In the genomic region with DNA sequence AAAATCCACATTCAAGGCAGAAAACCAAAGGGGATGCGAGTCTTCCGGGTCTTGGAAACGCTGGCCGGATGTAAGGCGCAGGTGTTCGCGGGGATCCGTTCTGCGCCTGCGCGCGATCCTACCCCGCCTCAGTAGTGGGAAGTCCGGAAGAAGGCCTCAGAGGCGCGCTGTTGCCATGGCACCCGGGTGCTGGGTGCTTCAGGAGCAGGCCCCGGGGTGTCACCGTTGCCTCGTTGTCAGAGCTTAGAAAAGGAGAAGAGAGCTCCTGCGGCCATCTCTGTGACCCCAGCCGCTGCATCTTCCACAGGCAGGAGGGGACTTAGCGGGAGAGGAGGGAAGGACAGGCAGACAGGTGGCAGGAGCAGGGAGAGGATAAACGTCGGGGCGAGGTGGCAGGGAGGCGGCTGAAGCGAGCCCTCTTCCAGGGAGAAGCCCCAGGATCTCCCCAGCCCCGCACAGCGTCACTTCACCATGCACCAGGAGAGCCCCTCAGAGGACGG, we compare ENCODE assay signal across 8 mouse cellular contexts. TPM values are rescaled to one million over a fixed set of nuclear protein-coding genes. Genes with fewer than 3 reads are reported as not detected.
DNase-seq lines count a peak whose midpoint lies in the region; ATAC-seq lines count a peak whose summit lies in the region.

Gene Ccdc181 (plus strand): TSS at position 131 of the 500 bp plus-strand sequence.

- ATAC-seq in heart, embryonic 16.5 days (replicated peaks; ENCODE audit: extremely low read depth, insufficient read depth, low FRiP score), result peak; percentile 99
- peak; percentile 100 for ATAC-seq in liver, embryonic 15.5 days (ENCODE audit: insufficient read depth)
- peak; percentile 100 for ATAC-seq in neural tube, embryonic 12.5 days (ENCODE audit: low FRiP score, low read depth)

- peak; percentile 92 to 94 for DNase-seq in CD8-positive naive resting alpha-beta T cell, adult 2 months (ENCODE audit: low read depth in 2 of 2, low spot score in 2 of 2)
- DNase-seq in c-Kit-positive CD71-negative TER-119-negative erythroid progenitor cells, embryonic 14.5 days (ENCODE audit: low read depth), result peak; percentile 88
- DNase-seq in forebrain, embryonic 10.5 days (ENCODE audit: extremely low spot score, low spot score), result peak; percentile 92
- peak; percentile 97 to 98 for DNase-seq in kidney, postnatal 36 days
- DNase-seq in telencephalon, adult 2 months (ENCODE audit: low read depth, low spot score), result peak; percentile 94

- peaks cover 12% of the 10 kb centered on the region for H3K4me1 ChIP-seq in forebrain, embryonic 10.5 days
- H3K4me1 ChIP-seq in heart, embryonic 16.5 days (ENCODE audit: control insufficient read depth, insufficient read depth, low read length), result peaks cover 3% of the 10 kb centered on the region; the same call in 1 of the 2 replicates
- H3K4me1 ChIP-seq in liver, embryonic 15.5 days (replicated peaks), result peaks cover 8% of the 10 kb centered on the region
- H3K4me1 ChIP-seq in neural tube, embryonic 12.5 days, result no peaks in the 10 kb centered on the region

- H3K9ac ChIP-seq in heart, embryonic 16.5 days (ENCODE audit: low read length), result peak within 1 kb of the TSS; percentile 68
- peak within 1 kb of the TSS; percentile 64 for H3K9ac ChIP-seq in liver, embryonic 15.5 days
- peak within 1 kb of the TSS; percentile 52 for H3K9ac ChIP-seq in neural tube, embryonic 12.5 days

- no peaks in the 10 kb centered on the region; the same call in 1 of the 2 replicates for H3K36me3 ChIP-seq in forebrain, embryonic 10.5 days (replicated peaks)
- no peaks in the 10 kb centered on the region for H3K36me3 ChIP-seq in heart, embryonic 16.5 days (ENCODE audit: control insufficient read depth, insufficient read depth)
- H3K36me3 ChIP-seq in liver, embryonic 15.5 days (replicated peaks), result no peaks in the 10 kb centered on the region
- H3K36me3 ChIP-seq in neural tube, embryonic 12.5 days, result no peaks in the 10 kb centered on the region

- no peaks in the 10 kb centered on the region for H3K9me3 ChIP-seq in forebrain, embryonic 10.5 days
- H3K9me3 ChIP-seq in heart, embryonic 16.5 days (replicated peaks; ENCODE audit: control insufficient read depth, low read length), result no peaks in the 10 kb centered on the region
- H3K9me3 ChIP-seq in liver, embryonic 15.5 days (replicated peaks), result no peaks in the 10 kb centered on the region
- no peaks in the 10 kb centered on the region for H3K9me3 ChIP-seq in neural tube, embryonic 12.5 days

- peak within 1 kb of the TSS; percentile 71 for H3K4me2 ChIP-seq in heart, embryonic 16.5 days (ENCODE audit: low read depth, low read length)
- H3K4me2 ChIP-seq in liver, embryonic 15.5 days, result peak within 1 kb of the TSS; percentile 91
- H3K4me2 ChIP-seq in neural tube, embryonic 12.5 days (replicated peaks), result peak within 1 kb of the TSS; percentile 66

- peak within 1 kb of the TSS; percentile 75 for H3K4me3 ChIP-seq in forebrain, embryonic 10.5 days
- H3K4me3 ChIP-seq in heart, embryonic 16.5 days (ENCODE audit: low read length), result peak within 1 kb of the TSS; percentile 67
- H3K4me3 ChIP-seq in liver, embryonic 15.5 days (replicated peaks), result peak within 1 kb of the TSS; percentile 70
- H3K4me3 ChIP-seq in neural tube, embryonic 12.5 days, result peak within 1 kb of the TSS; percentile 52

- H3K27me3 ChIP-seq in forebrain, embryonic 10.5 days (ENCODE audit: poor library complexity, severe bottlenecking), result no peaks in the 10 kb centered on the region
- no peaks in the 10 kb centered on the region for H3K27me3 ChIP-seq in heart, embryonic 16.5 days (ENCODE audit: control insufficient read depth, insufficient read depth, low read length)
- no peaks in the 10 kb centered on the region for H3K27me3 ChIP-seq in liver, embryonic 15.5 days
- H3K27me3 ChIP-seq in neural tube, embryonic 12.5 days (replicated peaks), result no peaks in the 10 kb centered on the region

- H3K27ac ChIP-seq in forebrain, embryonic 10.5 days, result peak within 1 kb of the TSS; percentile 87
- no peak within 1 kb of the TSS for H3K27ac ChIP-seq in heart, embryonic 16.5 days (ENCODE audit: low read length)
- peak within 1 kb of the TSS; percentile 55 for H3K27ac ChIP-seq in liver, embryonic 15.5 days (replicated peaks)
- H3K27ac ChIP-seq in neural tube, embryonic 12.5 days, result no peak within 1 kb of the TSS

- WGBS in forebrain, embryonic 10.5 days, result under 1% methylated on average over 31 of the region's 31 CpGs
- WGBS in heart, embryonic 16.5 days, result 1% methylated on average over 31 of the region's 31 CpGs
- under 1% methylated on average over 31 of the region's 31 CpGs for WGBS in liver, embryonic 15.5 days (ENCODE audit: insufficient replicate concordance)
- WGBS in neural tube, embryonic 12.5 days, result under 1% methylated on average over 31 of the region's 31 CpGs

RNA-seq across cellular contexts. Expression of gene Ccdc181, which starts in this region (rescaled TPM):
- 13.9 and 14.0 TPM in 2 replicates for polyA plus RNA-seq in forebrain, embryonic 10.5 days (2016; fragmentation: Nextera tagmentation; extraction: Ambion mirVana)
- 10.8 and 10.9 TPM in 2 replicates for polyA plus RNA-seq in heart, embryonic 16.5 days (2015; fragmentation: Nextera tagmentation; extraction: Ambion mirVana)
- 2.8 and 3.2 TPM in 2 replicates for polyA plus RNA-seq in liver, embryonic 15.5 days (2015; fragmentation: Nextera tagmentation; extraction: Ambion mirVana)
- 14.8 and 15.0 TPM in 2 replicates for polyA plus RNA-seq in neural tube, embryonic 12.5 days (2016; fragmentation: Nextera tagmentation; extraction: Ambion mirVana)

Comparison
In these comparisons a context has a peak if more than half of its experiments do, and no peak if none do; other contexts are left out.
1. H3K27ac ChIP-seq: peak in forebrain, embryonic 10.5 days (single experiment) and liver, embryonic 15.5 days (single experiment); none in heart, embryonic 16.5 days (single experiment) and neural tube, embryonic 12.5 days (single experiment).
2. Peak in every context shown above with its lines, with median percentiles within 50 percentile points of each other: DNase-seq, H3K4me3 ChIP-seq, ATAC-seq, H3K4me2 ChIP-seq and H3K9ac ChIP-seq.